11 mouse cellular contexts compared by ENCODE assay signal in the genomic region with DNA sequence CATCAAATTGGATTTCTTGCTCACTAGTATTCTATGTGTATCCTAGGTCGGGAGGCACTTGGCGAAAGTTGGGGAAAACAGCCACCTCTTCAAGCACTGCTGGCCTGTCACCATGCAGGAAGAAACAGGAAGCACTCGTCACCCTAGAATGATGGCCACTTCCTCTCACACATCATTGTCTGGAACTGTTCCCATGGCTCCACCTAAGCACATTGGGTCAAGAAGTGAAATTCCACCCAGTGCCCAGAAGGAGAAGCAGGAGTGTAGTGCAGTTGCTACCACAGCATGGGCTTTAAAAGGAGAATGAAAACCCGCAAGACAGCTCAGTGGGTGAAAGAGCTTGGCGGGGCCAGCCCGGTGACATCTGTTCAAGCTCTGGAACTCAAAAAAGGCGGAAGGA. TPM values are rescaled to one million over a fixed set of nuclear protein-coding genes. Genes with fewer than 3 reads are reported as not detected.
A peak's percentile ranks its signal among the peaks of the same experiment; 100 is the strongest.
DNase-seq lines count a peak whose midpoint lies in the region; ATAC-seq and TF ChIP-seq lines count a peak whose summit lies in the region.
"Had no signal": no experiment of that assay in that cellular context is flagged by ENCODE, and none has a peak within 500 bp of the region (broad histone marks: within the 10 kb centered on the region; RNA-seq: fewer than 3 reads in every experiment).

No protein-coding gene starts in this region.

- intact Hi-C loops in heart, postnatal 14 days (cut with DNase I) = no loop called here

- H3K9ac ChIP-seq in lung, embryonic 14.5 days = no peak overlapping the region
- H3K9ac ChIP-seq: forebrain, embryonic 15.5 days; lung, embryonic 15.5 days had no signal

- H3K4me2 ChIP-seq in lung, embryonic 14.5 days = no peak overlapping the region
- H3K4me2 ChIP-seq: forebrain, embryonic 15.5 days; lung, embryonic 15.5 days had no signal

- no peak overlapping the region for H3K27ac ChIP-seq in lung, embryonic 14.5 days (ENCODE audit: low read depth)
- H3K27ac ChIP-seq: forebrain, embryonic 15.5 days; lung, embryonic 15.5 days had no signal

- TF ChIP-seq CTCF in lung, embryonic 14.5 days (IDR thresholded peaks at IDR 0.05; ENCODE audit: low read depth) = 0 out of 2 replicates have a peak, but pooled peaks have one; percentile 14

- no peak for ATAC-seq in lung, embryonic 14.5 days (ENCODE audit: insufficient read depth)
- ATAC-seq: forebrain, embryonic 15.5 days; intestine, postnatal 0 days had no signal

- H3K4me3 ChIP-seq in lung, embryonic 14.5 days (ENCODE audit: low read depth, low read length) = no peak overlapping the region
- H3K4me3 ChIP-seq: forebrain, embryonic 15.5 days; lung, embryonic 15.5 days had no signal

- H3K36me3 ChIP-seq in lung, embryonic 14.5 days (ENCODE audit: insufficient read depth) = no peaks in the 10 kb centered on the region
- H3K36me3 ChIP-seq: forebrain, embryonic 15.5 days; lung, embryonic 15.5 days had no signal

- WGBS in lung, embryonic 14.5 days = 67% methylated on average over 7 of the region's 7 CpGs

- H3K9me3 ChIP-seq in lung, embryonic 14.5 days (ENCODE audit: low read depth, low read length) = no peaks in the 10 kb centered on the region
- H3K9me3 ChIP-seq: forebrain, embryonic 15.5 days; lung, embryonic 15.5 days had no signal

- H3K4me1 ChIP-seq in lung, embryonic 14.5 days (ENCODE audit: insufficient read depth) = peaks cover 11% of the 10 kb centered on the region; the same call in 1 of the 2 replicates

- DNase-seq in 3134 (ENCODE audit: extremely low read depth, insufficient read length, low spot score) (peak; percentile 55), ES-CJ7 (ENCODE audit: low read depth, low spot score) (peak; percentile 14)
- peak; percentile 48 to 60 for DNase-seq in heart, postnatal 14 days
- peak; percentile 70 for DNase-seq in lung, embryonic 14.5 days
- DNase-seq in right cerebral cortex, postnatal 4 days = no peak
- no peak for DNase-seq in spleen, adult 12 weeks (ENCODE audit: low spot score)
- no peak for DNase-seq in frontal cortex, postnatal 25 days (ENCODE audit: low spot score in 2 of 2)
- DNase-seq: cerebellum, adult 8-10 months had no signal

- peaks cover 12% of the 10 kb centered on the region for H3K27me3 ChIP-seq in lung, embryonic 14.5 days (ENCODE audit: insufficient read depth, low read length)
- H3K27me3 ChIP-seq: forebrain, embryonic 15.5 days had no signal

RNA-seq across cellular contexts. Expression of gene Tle3, which starts 22.5 kb away (rescaled TPM):
- 10 to 100 TPM; 24.4 to 29.0 TPM for total RNA-seq in heart, postnatal 14 days (2021)
- polyA plus RNA-seq in lung, embryonic 14.5 days (2014; fragmentation: Nextera tagmentation; extraction: Ambion mirVana) = 28.7 and 32.5 TPM in 2 replicates

Comparison
In these comparisons a context has a peak if more than half of its experiments do, and no peak if none do; other contexts are left out.
1. DNase-seq: peak in 3134 (single experiment), ES-CJ7 (single experiment), heart, postnatal 14 days (2 of 2) and lung, embryonic 14.5 days (single experiment); none in right cerebral cortex, postnatal 4 days (single experiment), spleen, adult 12 weeks (single experiment) and frontal cortex, postnatal 25 days (0 of 2).